Mouse (Mus musculus) neural tube, embryonic 14.5 days (tissue): Measurements from ENCODE around the gene Plekho2. TPM values are rescaled to one million over a fixed set of nuclear protein-coding genes. Genes with fewer than 3 reads are reported as not detected.

Source experiments
- ATAC-seq: fragments of 200-750 bp; cut with Nextera tagmentation; 2 replicates; pipeline ENCODE4 v1.8.0; 2017; ENCODE audit warnings: low read depth, mild to moderate bottlenecking, moderate TSS enrichment, moderate library complexity
- H3K27ac ChIP-seq: fragments of 300-500 bp; sonication (generic); 2 replicates; pipeline ENCODE4 v1.5.1; 2014; ENCODE audit warnings: low read depth, mild to moderate bottlenecking, control low read depth, low read length, moderate library complexity, mixed read lengths
- H3K27me3 ChIP-seq: fragments of 300-500 bp; sonication (generic); 2 replicates; pipeline ENCODE4 v1.6.1; 2014; ENCODE audit warnings: low read length; ENCODE audit not compliant: control insufficient read depth, insufficient read depth
- H3K36me3 ChIP-seq: fragments of 300-500 bp; sonication (generic); 2 replicates; pipeline ENCODE4 v1.6.1; 2014; ENCODE audit warnings: low read length, mixed read lengths; ENCODE audit not compliant: control insufficient read depth, insufficient read depth
- H3K4me1 ChIP-seq: fragments of 300-500 bp; sonication (generic); 2 replicates; pipeline ENCODE4 v1.6.1; 2014; ENCODE audit warnings: low read length; ENCODE audit not compliant: control insufficient read depth, insufficient read depth
- H3K4me2 ChIP-seq: fragments of 300-500 bp; sonication (generic); 2 replicates; pipeline ENCODE4 v1.6.1; 2014; ENCODE audit warnings: mild to moderate bottlenecking, low read depth, low read length, control low read depth
- H3K4me3 ChIP-seq: fragments of 300-500 bp; sonication (generic); 2 replicates; pipeline ENCODE4 v1.5.1; 2014; ENCODE audit warnings: low read depth, low read length, control low read depth, mixed read lengths
- H3K9ac ChIP-seq: fragments of 300-500 bp; sonication (generic); replicated peaks from 2 replicates; pipeline ENCODE4 v1.6.1; 2014; ENCODE audit warnings: low read depth, mild to moderate bottlenecking, control low read depth, low read length, mixed read lengths
- H3K9me3 ChIP-seq: fragments of 300-500 bp; sonication (generic); 2 replicates; pipeline ENCODE4 v1.6.1; 2016; ENCODE audit warnings: low read length; ENCODE audit not compliant: control insufficient read depth
- WGBS: fragments of 180-500 bp; shearing (Covaris S2); extraction: QIAGEN DNeasy Blood & Tissue Kit; methylation state at CpG from one replicate; pipeline ENCODE4 v1.1.7; 2014; 5-methylcytosine and 5-hydroxymethylcytosine counted together
- polyA plus RNA-seq: library from polyadenylated mRNA; unstranded; fragments of >200 nt; fragmentation: Nextera tagmentation; extraction: Ambion mirVana; gene quantifications from 2 replicates; pipeline ENCODE4 v1.2.1, GENCODE M21; 2014

The Plekho2 gene
- polyA plus RNA-seq, 1 experiment from 2014 or later = 2.4 TPM

DNA sequence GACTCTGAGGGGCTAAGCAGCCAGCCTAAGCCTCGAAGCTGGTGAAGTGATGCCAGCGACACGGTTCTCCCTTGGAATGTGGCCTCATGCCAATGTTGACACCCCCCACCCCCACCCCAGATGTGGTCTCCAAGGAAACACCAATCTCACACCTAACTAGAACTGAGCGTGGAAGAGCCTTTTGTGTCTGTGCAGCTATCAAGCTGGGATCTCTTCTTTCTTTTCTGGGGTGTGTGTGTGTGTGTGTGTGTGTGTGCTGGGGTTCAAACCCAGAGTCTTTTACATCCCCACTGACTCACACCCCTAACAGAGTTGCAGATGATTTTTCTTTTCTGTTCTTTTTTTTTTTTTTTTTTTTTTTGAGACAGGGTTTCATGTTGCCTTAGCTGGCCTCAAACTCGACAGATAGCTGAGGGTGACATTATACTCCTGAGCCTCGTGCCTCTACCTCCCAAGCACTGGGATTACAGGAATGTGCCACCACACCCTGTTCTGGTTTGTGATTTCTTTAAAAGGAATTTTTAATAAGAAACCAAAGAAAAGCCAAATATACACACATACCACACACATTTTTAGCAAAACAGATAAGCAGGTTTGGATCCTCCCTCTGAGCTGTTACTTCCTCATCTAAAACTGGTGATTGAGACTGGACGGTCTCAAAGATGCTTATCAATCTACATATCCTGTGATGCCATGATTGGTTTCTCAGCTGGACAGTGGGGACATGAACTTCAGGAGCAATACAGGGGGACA lies 29.6 kb downstream of the Plekho2 start:
- WGBS = 37% methylated on average over 7 of the region's 7 CpGs
- no peak for ATAC-seq
- no peak overlapping the region for H3K9ac ChIP-seq
- H3K27ac ChIP-seq = no peak overlapping the region
- no peaks in the 10 kb centered on the region for H3K36me3 ChIP-seq
- H3K4me1 ChIP-seq = peaks cover 8% of the 10 kb centered on the region
- no peaks in the 10 kb centered on the region for H3K9me3 ChIP-seq
- H3K27me3 ChIP-seq = no peaks in the 10 kb centered on the region
- H3K4me3 ChIP-seq = no peak overlapping the region
- H3K4me2 ChIP-seq = no peak overlapping the region

DNA sequence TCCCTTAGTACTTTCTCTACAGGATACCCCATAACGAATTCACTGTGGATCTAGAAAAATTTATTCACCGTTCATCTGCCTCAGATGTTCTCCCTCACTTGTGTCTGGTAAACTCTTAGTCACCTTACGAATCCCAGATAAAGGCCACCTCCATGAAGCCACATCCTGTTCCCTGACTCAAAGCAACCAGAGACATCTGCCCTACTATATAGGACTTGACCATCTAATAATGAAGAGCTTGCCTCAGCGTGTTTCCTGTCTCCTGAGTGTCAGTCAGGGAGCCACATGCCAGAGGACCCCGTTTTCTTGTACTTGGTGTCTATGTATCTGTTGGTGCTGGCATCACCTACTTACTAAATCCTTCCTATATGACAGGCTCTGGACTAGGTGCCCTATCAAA lies 30.2 kb downstream of the Plekho2 start:
- Histone ChIP-seq H3K4me1 (peaks cover 8% of the 10 kb centered on the region), H3K4me2 (no peak overlapping the region), H3K4me3 (no peak overlapping the region), H3K9ac (no peak overlapping the region), H3K27ac (no peak overlapping the region), H3K27me3 (no peaks in the 10 kb centered on the region), H3K9me3 (no peaks in the 10 kb centered on the region), H3K36me3 (no peaks in the 10 kb centered on the region)
- no peak for ATAC-seq
- WGBS = 95% methylated on average over 5 of the region's 5 CpGs

GRCm38 (mm10) chr9:65549139-65549538 lies 30.7 kb downstream of the Plekho2 start:
- Histone ChIP-seq H3K4me3 (no peak overlapping the region), H3K4me2 (no peak overlapping the region), H3K9ac (no peak overlapping the region), H3K9me3 (no peaks in the 10 kb centered on the region), H3K4me1 (peaks cover 8% of the 10 kb centered on the region), H3K27me3 (no peaks in the 10 kb centered on the region), H3K27ac (no peak overlapping the region), H3K36me3 (no peaks in the 10 kb centered on the region)
- no peak for ATAC-seq
- 64% methylated on average over 3 of the region's 3 CpGs for WGBS

GRCm38 (mm10) chr9:65548311-65548710 lies 31.5 kb downstream of the Plekho2 start:
- H3K27ac ChIP-seq = no peak overlapping the region
- no peak overlapping the region for H3K9ac ChIP-seq

DNA sequence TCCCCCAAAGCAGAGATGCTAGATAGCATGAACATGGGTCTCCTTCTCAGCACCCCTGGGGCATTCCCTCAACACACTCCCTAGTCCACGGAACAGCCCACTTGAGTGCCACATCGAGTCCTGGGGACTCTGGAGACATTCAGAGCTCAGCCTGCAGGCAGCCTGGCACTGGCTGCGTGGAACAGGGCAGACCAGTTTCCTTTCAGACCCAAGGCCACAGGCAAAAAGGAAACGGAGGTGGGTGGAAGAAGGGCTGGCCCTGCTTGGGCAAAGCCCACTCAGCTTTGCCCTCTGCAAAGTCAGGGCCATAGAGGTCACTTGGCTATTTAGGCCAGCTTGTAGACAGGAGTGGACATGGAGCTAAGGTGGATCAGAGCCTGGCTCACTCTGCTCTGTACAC lies 32.0 kb downstream of the Plekho2 start:
- no peaks in the 10 kb centered on the region for H3K36me3 ChIP-seq
- 56% methylated on average over 4 of the region's 4 CpGs for whole genome bisulfite sequencing
- H3K4me2 ChIP-seq = no peak overlapping the region
- no peak overlapping the region for H3K27ac ChIP-seq
- H3K9ac ChIP-seq = no peak overlapping the region
- ATAC-seq = no peak
- H3K9me3 ChIP-seq = no peaks in the 10 kb centered on the region
- peaks cover 8% of the 10 kb centered on the region for H3K4me1 ChIP-seq
- H3K4me3 ChIP-seq = no peak overlapping the region
- H3K27me3 ChIP-seq = no peaks in the 10 kb centered on the region

More at GRCm38 (mm10) chr9:65548311-65548710, 31.5 kb downstream of the Plekho2 start:
- 38% methylated on average over 8 of the region's 8 CpGs for WGBS
- no peak overlapping the region for H3K4me2 ChIP-seq
- no peaks in the 10 kb centered on the region for H3K36me3 ChIP-seq
- ATAC-seq = no peak
- no peaks in the 10 kb centered on the region for H3K9me3 ChIP-seq
- no peak overlapping the region for H3K4me3 ChIP-seq
- peaks cover 8% of the 10 kb centered on the region for H3K4me1 ChIP-seq
- H3K27me3 ChIP-seq = no peaks in the 10 kb centered on the region

DNA sequence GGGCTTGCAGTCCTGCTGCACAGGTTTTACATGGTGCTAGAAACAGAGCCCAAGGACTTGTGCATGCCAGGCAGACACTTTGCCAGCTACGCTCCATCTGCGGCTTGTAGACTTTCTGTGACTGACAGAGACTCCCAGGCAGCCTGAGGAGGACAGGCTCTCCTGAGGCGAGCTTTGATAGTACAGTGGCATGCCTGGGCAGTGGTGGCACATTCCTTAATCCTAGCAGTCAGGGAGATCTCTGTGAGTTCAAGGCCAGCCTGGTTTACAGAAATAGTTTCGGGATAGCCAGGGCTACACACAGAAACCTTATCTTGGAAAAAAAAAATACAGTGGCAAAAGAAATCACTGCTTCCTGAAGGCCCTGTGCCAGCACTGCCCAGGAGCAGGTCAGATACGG lies 32.7 kb downstream of the Plekho2 start:
- ATAC-seq = no peak
- Histone ChIP-seq H3K4me1 (peaks cover 8% of the 10 kb centered on the region), H3K9ac (no peak overlapping the region), H3K27ac (no peak overlapping the region), H3K36me3 (no peaks in the 10 kb centered on the region), H3K4me3 (no peak overlapping the region), H3K27me3 (no peaks in the 10 kb centered on the region), H3K4me2 (no peak overlapping the region), H3K9me3 (no peaks in the 10 kb centered on the region)
- 86% methylated on average over 5 of the region's 5 CpGs for WGBS

GRCm38 (mm10) chr9:65546413-65546695 lies 33.5 kb downstream of the Plekho2 start:
- no peaks in the 10 kb centered on the region for H3K36me3 ChIP-seq
- no peak for ATAC-seq
- WGBS = 61% methylated on average over 4 of the region's 4 CpGs
- H3K27me3 ChIP-seq = no peaks in the 10 kb centered on the region
- H3K4me1 ChIP-seq = peaks cover 7% of the 10 kb centered on the region
- H3K27ac ChIP-seq = no peak overlapping the region
- H3K9ac ChIP-seq = no peak overlapping the region
- no peaks in the 10 kb centered on the region for H3K9me3 ChIP-seq
- no peak overlapping the region for H3K4me2 ChIP-seq
- no peak overlapping the region for H3K4me3 ChIP-seq

DNA sequence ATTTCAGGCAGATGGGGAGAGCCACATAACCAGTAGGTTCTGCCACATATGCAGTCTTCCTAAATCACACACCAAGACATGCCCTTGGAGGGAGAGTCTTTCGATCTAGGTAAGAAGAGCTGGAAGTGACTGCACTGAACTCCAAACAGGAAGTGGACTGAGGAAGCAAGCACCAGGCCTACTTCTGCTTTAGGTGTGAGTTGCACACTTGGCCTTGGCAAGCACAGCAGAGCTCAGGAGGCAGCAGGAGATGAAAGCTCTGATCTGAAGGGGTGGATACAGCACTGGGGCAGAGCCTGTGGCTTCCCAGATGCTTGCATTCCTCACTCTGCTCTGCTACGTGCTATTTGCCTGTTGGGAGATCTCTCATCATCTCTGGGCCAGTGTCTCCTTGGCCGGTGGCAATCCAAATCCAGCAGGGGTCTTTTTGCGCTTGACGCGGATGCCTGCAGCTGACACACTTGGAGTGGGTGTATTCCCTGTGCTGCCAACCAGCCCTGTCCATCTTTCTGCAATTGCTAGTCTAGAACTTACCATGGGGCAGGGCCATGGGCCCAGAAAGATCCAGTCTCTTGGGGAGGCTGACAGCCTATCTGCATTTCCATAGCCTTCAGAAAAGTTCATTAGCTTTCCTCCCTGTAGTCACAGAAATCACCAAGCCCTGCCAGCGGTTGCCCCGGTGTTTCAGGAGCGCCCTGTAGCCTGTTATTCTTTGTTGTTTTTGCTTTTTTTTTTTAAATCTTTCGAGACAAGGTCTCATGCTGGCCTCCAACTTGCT lies 34.0 kb downstream of the Plekho2 start:
- no peaks in the 10 kb centered on the region for H3K27me3 ChIP-seq
- no peaks in the 10 kb centered on the region for H3K9me3 ChIP-seq
- no peaks in the 10 kb centered on the region for H3K36me3 ChIP-seq
- no peak overlapping the region for H3K4me2 ChIP-seq
- H3K4me3 ChIP-seq = no peak overlapping the region
- no peak overlapping the region for H3K9ac ChIP-seq
- no peak for ATAC-seq
- no peak overlapping the region for H3K27ac ChIP-seq
- peaks cover 5% of the 10 kb centered on the region for H3K4me1 ChIP-seq
- 70% methylated on average over 10 of the region's 10 CpGs for WGBS

GRCm38 (mm10) chr9:65542111-65542524 lies 37.7 kb downstream of the Plekho2 start:
- 92% methylated on average over 7 of the region's 7 CpGs for WGBS
- no peaks in the 10 kb centered on the region for H3K4me1 ChIP-seq
- H3K9me3 ChIP-seq = no peaks in the 10 kb centered on the region
- no peak overlapping the region for H3K27ac ChIP-seq
- no peak for ATAC-seq
- H3K4me2 ChIP-seq = no peak overlapping the region
- H3K9ac ChIP-seq = no peak overlapping the region
- H3K36me3 ChIP-seq = no peaks in the 10 kb centered on the region
- no peaks in the 10 kb centered on the region for H3K27me3 ChIP-seq
- no peak overlapping the region for H3K4me3 ChIP-seq
